Mouse (Mus musculus) v-Abl transformed pro-B cells (cell line): ENCODE data around the gene Lemd2.

Source experiments
- in situ Hi-C, 2 experiments: fragments of 400-800 bp; cut with MboI; formaldehyde crosslinking; loops; one replicate each; pipeline ENCODE4 v1.15.1; 2025; ENCODE audit not compliant: unreplicated experiment in 2 of 2

Gene Lemd2

GRCm38 (mm10) chr17:27191804-27192203, 12.5 kb downstream of the Lemd2 start:
- in situ Hi-C loops, result loop anchor here in 1 of 2 experiments (5.0 kb wide), 1 partner anchor 325 kb away; no protein-coding TSS in a partner anchor

- in situ Hi-C loops, result loop anchor here in 1 of 2 experiments (5.0 kb wide), 1 partner anchor 326 kb away; no protein-coding TSS in a partner anchor
These were observed 13.1 kb downstream of the Lemd2 start for GRCm38 (mm10) chr17:27191189-27191588.

GRCm38 (mm10) chr17:27189640-27190216, 14.5 kb downstream of the Lemd2 start:
- in situ Hi-C loops, result loop anchor here (5.0 to 10.0 kb wide), 2 partner anchors 325 to 328 kb away; no protein-coding TSS in a partner anchor

- in situ Hi-C loops, result loop anchor here in 1 of 2 experiments (10.0 kb wide), 1 partner anchor 326 kb away; no protein-coding TSS in a partner anchor
These were observed 15.4 kb downstream of the Lemd2 start for GRCm38 (mm10) chr17:27188883-27189282.

GRCm38 (mm10) chr17:27187059-27187458, 17.2 kb downstream of the Lemd2 start:
- in situ Hi-C loops, result loop anchor here in 1 of 2 experiments (10.0 kb wide), 1 partner anchor 328 kb away; no protein-coding TSS in a partner anchor

DNA sequence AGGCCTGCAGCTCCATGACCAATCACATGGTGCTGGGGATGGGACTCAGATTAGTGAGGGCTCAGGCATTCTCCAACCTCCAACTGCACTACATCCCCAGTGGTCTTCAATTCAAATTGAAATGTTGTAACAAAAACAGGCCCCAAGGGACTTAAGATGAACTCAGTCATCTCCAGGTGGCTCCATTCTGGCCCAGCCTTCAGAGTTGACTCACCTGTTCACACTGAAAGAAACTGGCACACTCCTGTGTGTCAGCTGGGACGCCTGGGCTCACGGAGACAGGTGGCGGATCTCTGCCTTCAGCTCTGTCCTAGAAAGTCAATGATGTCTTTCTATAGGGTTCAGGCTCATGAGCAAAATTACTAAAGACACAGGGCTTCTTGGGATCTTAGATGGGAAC, 18.2 kb downstream of the Lemd2 start:
- in situ Hi-C loops, result loop anchor here in 1 of 2 experiments (10.0 kb wide), 1 partner anchor 329 kb away; no protein-coding TSS in a partner anchor

GRCm38 (mm10) chr17:27183667-27184292, 20.5 kb downstream of the Lemd2 start:
- in situ Hi-C loops, result loop anchor here in 1 of 2 experiments (10.0 kb wide), 1 partner anchor 331 kb away; no protein-coding TSS in a partner anchor

DNA sequence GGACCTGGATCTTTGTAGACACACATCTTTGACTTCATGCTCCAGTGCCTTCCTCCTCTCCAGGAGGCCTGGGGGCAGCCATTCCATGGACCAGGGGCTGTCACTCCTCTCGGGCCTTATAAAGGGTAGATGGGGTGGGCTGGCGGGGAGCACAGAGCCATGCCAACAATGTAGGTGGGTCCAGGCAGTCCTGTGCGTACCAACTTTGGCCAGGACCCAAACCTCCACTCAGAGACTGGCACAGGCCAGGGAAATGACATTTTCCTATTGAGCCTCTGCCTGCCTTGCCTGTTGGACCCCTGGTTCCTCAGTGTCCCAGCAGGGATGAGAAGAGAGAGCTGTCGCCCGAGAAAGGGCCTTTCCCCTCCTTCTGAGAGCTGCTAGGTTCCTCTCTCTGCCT, 21.9 kb downstream of the Lemd2 start:
- in situ Hi-C loops, result loop anchor here in 1 of 2 experiments (10.0 kb wide), 1 partner anchor 332 kb away; no protein-coding TSS in a partner anchor

- in situ Hi-C loops, result loop anchor here in 1 of 2 experiments (10.0 kb wide), 1 partner anchor 333 kb away; no protein-coding TSS in a partner anchor
These were observed 22.6 kb downstream of the Lemd2 start for GRCm38 (mm10) chr17:27181666-27182065.

DNA sequence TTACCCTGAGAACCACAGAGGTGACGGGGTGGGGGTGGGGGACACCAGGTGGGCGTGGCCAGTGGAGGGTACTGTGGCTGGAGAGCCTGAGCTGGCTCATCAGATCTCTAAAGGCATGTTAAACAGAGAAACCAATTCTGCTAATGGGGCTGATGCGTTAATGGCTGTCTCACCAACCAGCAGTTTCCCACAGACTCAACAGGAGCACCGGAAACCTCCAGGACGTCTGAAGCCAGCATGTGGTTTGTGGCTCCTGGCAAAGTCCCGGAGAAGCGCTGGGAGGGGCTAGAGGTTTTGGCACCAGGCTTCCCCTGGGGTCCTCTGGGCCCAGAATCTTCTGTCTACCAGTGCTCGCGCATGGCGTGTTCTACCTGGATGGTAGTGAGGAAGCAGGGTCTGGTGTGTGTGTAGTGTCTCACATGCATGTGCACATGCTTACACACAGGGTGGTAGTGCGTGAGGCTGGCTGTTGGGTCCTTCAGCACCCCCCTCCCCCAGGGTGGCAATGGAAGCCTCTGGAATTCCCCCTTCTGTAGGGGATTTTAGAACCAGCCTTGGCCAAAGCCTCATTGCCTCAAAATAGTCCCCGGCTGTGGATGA, 24.5 kb downstream of the Lemd2 start:
- in situ Hi-C loops, result loop anchor here in 1 of 2 experiments (10.0 kb wide), 1 partner anchor 335 kb away; no protein-coding TSS in a partner anchor

- in situ Hi-C loops, result no loop called here
These were observed 25.7 kb downstream of the Lemd2 start for GRCm38 (mm10) chr17:27178427-27179177.

- in situ Hi-C loops, result no loop called here
These were observed 26.2 kb downstream of the Lemd2 start for GRCm38 (mm10) chr17:27178019-27178418.

DNA sequence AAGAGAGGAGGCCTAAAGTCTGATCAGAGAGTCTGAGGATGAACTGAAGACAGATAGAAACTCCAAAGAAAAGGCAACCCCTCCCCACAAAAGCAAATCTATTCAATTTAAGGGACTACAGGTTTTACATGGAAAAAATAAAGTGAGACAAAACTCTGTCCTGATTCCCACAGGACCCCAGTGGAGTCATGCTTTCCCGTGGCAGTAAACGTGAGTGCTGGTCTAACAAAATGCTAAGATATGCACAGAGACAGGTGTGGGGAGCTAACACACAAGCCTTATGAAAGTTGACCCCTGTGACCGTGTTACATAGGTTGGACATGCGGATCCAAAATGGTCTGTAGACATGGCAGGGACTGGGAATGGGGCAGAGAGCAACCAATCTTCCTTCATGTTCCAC, 27.5 kb downstream of the Lemd2 start:
- in situ Hi-C loops, result no loop called here

DNA sequence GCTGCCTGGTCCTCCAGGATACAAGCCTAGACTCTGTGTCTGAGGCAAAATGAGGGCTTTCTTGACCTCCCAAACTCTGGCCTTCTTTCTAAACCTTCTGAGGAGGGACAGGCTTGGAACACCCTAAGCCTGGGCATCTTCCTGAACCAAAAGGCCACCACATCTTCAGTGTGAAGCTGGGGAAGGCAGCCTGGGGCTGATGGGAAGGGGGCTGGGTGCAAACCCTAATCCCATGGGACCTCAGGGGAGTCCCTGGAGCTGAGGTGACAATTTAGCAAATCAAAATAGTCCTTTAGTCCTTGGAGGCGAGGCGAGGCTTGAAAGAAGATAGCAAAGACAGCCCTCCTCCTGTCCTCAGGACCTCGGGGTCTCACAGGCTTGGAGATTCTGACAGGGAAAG, 28.0 kb downstream of the Lemd2 start:
- in situ Hi-C loops, result no loop called here

- in situ Hi-C loops, result no loop called here
These were observed 28.9 kb downstream of the Lemd2 start for GRCm38 (mm10) chr17:27175196-27175874.

DNA sequence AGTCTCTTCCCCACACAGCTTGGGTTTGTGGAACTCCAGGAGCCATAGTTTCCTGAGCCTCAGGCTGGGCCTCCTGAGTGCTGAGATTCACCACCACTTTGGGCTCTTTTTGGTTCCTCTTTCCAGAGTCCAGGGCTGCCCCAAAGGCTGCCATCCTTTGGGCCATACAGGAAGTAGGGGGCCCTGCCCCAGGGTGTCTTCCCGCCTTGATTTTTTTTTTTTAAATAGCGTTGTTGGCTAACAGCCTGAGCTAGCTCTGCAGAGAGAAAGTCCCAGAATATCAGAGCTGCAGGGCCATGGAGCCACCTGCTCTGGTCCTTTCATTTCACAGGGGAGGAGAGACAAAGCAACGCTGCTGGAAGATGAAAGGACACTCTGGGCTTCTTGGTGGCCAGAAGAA, 30.6 kb downstream of the Lemd2 start:
- in situ Hi-C loops, result no loop called here

GRCm38 (mm10) chr17:27172459-27172858, 31.8 kb downstream of the Lemd2 start:
- in situ Hi-C loops, result no loop called here

DNA sequence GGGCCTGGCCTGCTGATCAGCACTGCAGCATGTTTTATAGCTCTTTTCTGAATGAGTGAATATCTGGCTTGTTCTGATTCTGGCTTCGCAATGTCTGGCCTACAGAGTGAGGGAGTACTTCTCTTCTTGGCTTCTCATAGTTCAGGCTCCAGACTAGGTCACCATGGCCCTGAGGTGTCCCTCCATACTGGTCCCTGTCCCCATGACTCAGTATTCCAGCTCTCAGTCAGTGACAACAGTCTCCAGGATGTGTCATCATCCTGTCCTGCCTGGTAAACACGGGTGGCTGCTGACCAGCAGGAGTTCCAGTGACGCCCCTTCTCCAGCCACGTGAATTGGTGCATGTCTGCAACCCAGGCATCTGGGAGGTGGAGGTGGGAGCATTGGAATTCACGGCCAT, 33.1 kb downstream of the Lemd2 start:
- in situ Hi-C loops, result no loop called here

DNA sequence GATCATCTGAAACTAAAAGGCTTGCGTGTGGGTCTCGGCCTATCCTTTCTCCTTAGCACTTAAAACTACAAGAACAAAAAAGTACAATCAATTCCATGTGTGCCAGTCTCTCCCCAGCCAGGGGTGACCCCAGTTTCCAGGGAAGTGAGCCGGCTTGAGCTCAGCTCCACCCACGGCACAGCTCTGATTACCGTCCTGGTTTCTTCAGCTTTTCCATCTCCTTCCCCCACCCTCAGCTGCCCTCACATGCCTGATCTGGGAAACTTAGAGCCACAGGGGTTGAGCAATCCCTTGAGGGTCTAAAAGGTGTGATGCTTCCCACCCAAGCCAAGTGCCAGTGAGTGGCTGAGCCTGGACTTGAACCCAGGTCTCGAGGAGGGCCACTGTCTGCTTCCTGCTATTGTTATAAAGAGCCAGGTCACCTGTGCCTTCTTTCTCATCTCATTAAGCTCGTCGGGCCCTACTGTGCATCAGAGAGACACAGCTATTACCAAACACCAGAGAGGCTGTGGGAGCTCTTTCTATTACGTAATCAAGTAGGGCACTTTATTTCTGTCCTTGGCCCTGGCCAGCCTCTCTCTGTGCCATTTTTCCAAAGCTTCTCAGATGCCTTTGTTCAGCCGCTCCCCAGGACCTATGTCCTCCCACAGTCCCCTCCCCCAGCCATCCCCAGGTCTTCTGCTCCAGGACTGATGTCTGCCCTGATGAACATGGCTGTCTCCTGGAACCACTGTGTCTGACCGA, 34.1 kb downstream of the Lemd2 start:
- in situ Hi-C loops, result no loop called here
